Mouse (Mus musculus): Measurements from ENCODE around the gene Acad11. TPM values are rescaled to one million over a fixed set of nuclear protein-coding genes. Genes with fewer than 3 reads are reported as not detected.

Gene Acad11
- polyA plus RNA-seq, 1 experiment from 2014 or later: 7.9 TPM

GRCm38 (mm10) chr9:104107482-104107881 is 44.3 kb downstream of the Acad11 start:
- no peak overlapping the region for H3K27ac ChIP-seq (ENCODE audit: low read length)
- H3K27me3 ChIP-seq (ENCODE audit: control insufficient read depth, insufficient read depth, low read length): no peaks in the 10 kb centered on the region
- H3K4me1 ChIP-seq (ENCODE audit: control insufficient read depth, insufficient read depth, low read length): no peaks in the 10 kb centered on the region
- H3K9me3 ChIP-seq (ENCODE audit: control insufficient read depth, low read depth, low read length): peaks cover 4% of the 10 kb centered on the region; the same call in 1 of the 2 replicates
- H3K9ac ChIP-seq (replicated peaks; ENCODE audit: low read depth, low read length): no peak overlapping the region
- WGBS: 54% methylated on average over 6 of the region's 6 CpGs
- H3K4me2 ChIP-seq (replicated peaks; ENCODE audit: low read depth, low read length): no peak overlapping the region
- no peaks in the 10 kb centered on the region for H3K36me3 ChIP-seq (ENCODE audit: control insufficient read depth, insufficient read depth, low read length)
- H3K4me3 ChIP-seq (ENCODE audit: low read depth, low read length): no peak overlapping the region
- no peak for ATAC-seq (ENCODE audit: insufficient number of reproducible peaks, insufficient read depth, low FRiP score, low read depth)

GRCm38 (mm10) chr9:104108571-104109143 is 45.5 kb downstream of the Acad11 start:
- Histone ChIP-seq H3K27ac (ENCODE audit: low read length) (no peak overlapping the region), H3K9ac (replicated peaks; ENCODE audit: low read depth, low read length) (no peak overlapping the region), H3K4me1 (ENCODE audit: control insufficient read depth, insufficient read depth, low read length) (no peaks in the 10 kb centered on the region), H3K27me3 (ENCODE audit: control insufficient read depth, insufficient read depth, low read length) (no peaks in the 10 kb centered on the region), H3K4me3 (ENCODE audit: low read depth, low read length) (no peak overlapping the region), H3K9me3 (ENCODE audit: control insufficient read depth, low read depth, low read length) (peaks cover 4% of the 10 kb centered on the region; the same call in 1 of the 2 replicates), H3K36me3 (ENCODE audit: control insufficient read depth, insufficient read depth, low read length) (no peaks in the 10 kb centered on the region), H3K4me2 (replicated peaks; ENCODE audit: low read depth, low read length) (no peak overlapping the region)
- WGBS: 66% methylated on average over 2 of the region's 2 CpGs
- no peak for ATAC-seq (ENCODE audit: insufficient number of reproducible peaks, insufficient read depth, low FRiP score, low read depth)

- Histone ChIP-seq H3K9me3 (ENCODE audit: control insufficient read depth, low read depth, low read length) (peaks cover 4% of the 10 kb centered on the region; the same call in 1 of the 2 replicates), H3K27ac (ENCODE audit: low read length) (no peak overlapping the region), H3K4me1 (ENCODE audit: control insufficient read depth, insufficient read depth, low read length) (no peaks in the 10 kb centered on the region), H3K27me3 (ENCODE audit: control insufficient read depth, insufficient read depth, low read length) (no peaks in the 10 kb centered on the region), H3K4me2 (replicated peaks; ENCODE audit: low read depth, low read length) (no peak overlapping the region), H3K36me3 (ENCODE audit: control insufficient read depth, insufficient read depth, low read length) (no peaks in the 10 kb centered on the region), H3K9ac (replicated peaks; ENCODE audit: low read depth, low read length) (no peak overlapping the region), H3K4me3 (ENCODE audit: low read depth, low read length) (no peak overlapping the region)
- no peak for ATAC-seq (ENCODE audit: insufficient number of reproducible peaks, insufficient read depth, low FRiP score, low read depth)
- WGBS: 87% methylated on average over 5 of the region's 5 CpGs
Observed at GRCm38 (mm10) chr9:104109151-104109550, 46.0 kb downstream of the Acad11 start.

GRCm38 (mm10) chr9:104123101-104123500 is 59.9 kb downstream of the Acad11 start:
- Histone ChIP-seq H3K4me1 (ENCODE audit: control insufficient read depth, insufficient read depth, low read length) (peaks cover 9% of the 10 kb centered on the region), H3K36me3 (ENCODE audit: control insufficient read depth, insufficient read depth, low read length) (no peaks in the 10 kb centered on the region), H3K4me3 (ENCODE audit: low read depth, low read length) (no peak overlapping the region), H3K9ac (replicated peaks; ENCODE audit: low read depth, low read length) (no peak overlapping the region), H3K27me3 (ENCODE audit: control insufficient read depth, insufficient read depth, low read length) (no peaks in the 10 kb centered on the region), H3K4me2 (replicated peaks; ENCODE audit: low read depth, low read length) (no peak overlapping the region), H3K27ac (ENCODE audit: low read length) (no peak overlapping the region), H3K9me3 (ENCODE audit: control insufficient read depth, low read depth, low read length) (no peaks in the 10 kb centered on the region)
- 84% methylated on average over 5 of the region's 5 CpGs for WGBS
- no peak for ATAC-seq (ENCODE audit: insufficient number of reproducible peaks, insufficient read depth, low FRiP score, low read depth)

- no peak for ATAC-seq (ENCODE audit: insufficient number of reproducible peaks, insufficient read depth, low FRiP score, low read depth)
Observed at GRCm38 (mm10) chr9:104123622-104124021, 60.4 kb downstream of the Acad11 start.

GRCm38 (mm10) chr9:104126833-104127232 is 63.7 kb downstream of the Acad11 start, which contains the start of gene Ackr4:
Ackr4 (minus strand) TSS chr9:104126933.
- no peak for ATAC-seq (ENCODE audit: insufficient number of reproducible peaks, insufficient read depth, low FRiP score, low read depth)
- no peak within 1 kb of the TSS for H3K27ac ChIP-seq (ENCODE audit: low read length)
- H3K4me3 ChIP-seq (ENCODE audit: low read depth, low read length): no peak within 1 kb of the TSS
- H3K27me3 ChIP-seq (ENCODE audit: control insufficient read depth, insufficient read depth, low read length): no peaks in the 10 kb centered on the region
- no peaks in the 10 kb centered on the region for H3K36me3 ChIP-seq (ENCODE audit: control insufficient read depth, insufficient read depth, low read length)
- 82% methylated on average over 3 of the region's 3 CpGs for WGBS
- H3K9me3 ChIP-seq (ENCODE audit: control insufficient read depth, low read depth, low read length): no peaks in the 10 kb centered on the region
- H3K4me1 ChIP-seq (ENCODE audit: control insufficient read depth, insufficient read depth, low read length): peaks cover 9% of the 10 kb centered on the region
- H3K9ac ChIP-seq (replicated peaks; ENCODE audit: low read depth, low read length): no peak within 1 kb of the TSS
- H3K4me2 ChIP-seq (replicated peaks; ENCODE audit: low read depth, low read length): no peak within 1 kb of the TSS

More at GRCm38 (mm10) chr9:104123622-104124021, 60.4 kb downstream of the Acad11 start:
- Histone ChIP-seq H3K36me3 (ENCODE audit: control insufficient read depth, insufficient read depth, low read length) (no peaks in the 10 kb centered on the region), H3K9me3 (ENCODE audit: control insufficient read depth, low read depth, low read length) (no peaks in the 10 kb centered on the region), H3K27me3 (ENCODE audit: control insufficient read depth, insufficient read depth, low read length) (no peaks in the 10 kb centered on the region), H3K4me3 (ENCODE audit: low read depth, low read length) (no peak overlapping the region), H3K27ac (ENCODE audit: low read length) (no peak overlapping the region), H3K4me1 (ENCODE audit: control insufficient read depth, insufficient read depth, low read length) (peaks cover 9% of the 10 kb centered on the region), H3K4me2 (replicated peaks; ENCODE audit: low read depth, low read length) (no peak overlapping the region), H3K9ac (replicated peaks; ENCODE audit: low read depth, low read length) (no peak overlapping the region)
- 24% methylated on average over 5 of the region's 5 CpGs for WGBS

- Histone ChIP-seq H3K36me3 (ENCODE audit: control insufficient read depth, insufficient read depth, low read length) (no peaks in the 10 kb centered on the region), H3K4me3 (ENCODE audit: low read depth, low read length) (no peak overlapping the region), H3K4me2 (replicated peaks; ENCODE audit: low read depth, low read length) (no peak overlapping the region), H3K27ac (ENCODE audit: low read length) (no peak overlapping the region), H3K4me1 (ENCODE audit: control insufficient read depth, insufficient read depth, low read length) (peaks cover 9% of the 10 kb centered on the region), H3K27me3 (ENCODE audit: control insufficient read depth, insufficient read depth, low read length) (no peaks in the 10 kb centered on the region), H3K9ac (replicated peaks; ENCODE audit: low read depth, low read length) (no peak overlapping the region), H3K9me3 (ENCODE audit: control insufficient read depth, low read depth, low read length) (no peaks in the 10 kb centered on the region)
- 59% methylated on average over 2 of the region's 2 CpGs for WGBS
- ATAC-seq (ENCODE audit: insufficient number of reproducible peaks, insufficient read depth, low FRiP score, low read depth): no peak
Observed at GRCm38 (mm10) chr9:104128110-104128509, 64.9 kb downstream of the Acad11 start.

GRCm38 (mm10) chr9:104130141-104130755 is 67.1 kb downstream of the Acad11 start:
- Histone ChIP-seq H3K4me2 (replicated peaks; ENCODE audit: low read depth, low read length) (no peak overlapping the region), H3K27me3 (ENCODE audit: control insufficient read depth, insufficient read depth, low read length) (no peaks in the 10 kb centered on the region), H3K9ac (replicated peaks; ENCODE audit: low read depth, low read length) (no peak overlapping the region), H3K27ac (ENCODE audit: low read length) (no peak overlapping the region), H3K4me3 (ENCODE audit: low read depth, low read length) (no peak overlapping the region), H3K4me1 (ENCODE audit: control insufficient read depth, insufficient read depth, low read length) (no peaks in the 10 kb centered on the region), H3K9me3 (ENCODE audit: control insufficient read depth, low read depth, low read length) (no peaks in the 10 kb centered on the region), H3K36me3 (ENCODE audit: control insufficient read depth, insufficient read depth, low read length) (no peaks in the 10 kb centered on the region)
- 72% methylated on average over 9 of the region's 9 CpGs for WGBS
- peak; percentile 61; the same call in 1 of the 2 replicates for ATAC-seq (ENCODE audit: insufficient number of reproducible peaks, insufficient read depth, low FRiP score, low read depth)

All from stomach, embryonic 14.5 days (tissue).